Mouse (Mus musculus) hindlimb bud, embryonic 11.5 days (tissue): Measurements from ENCODE around the gene Prss2.
"Not testable (repeated sequence)": the region's sequence is repeated elsewhere in the genome, so short reads cannot be mapped to it uniquely, and the experiment has no call there.

ENCODE experiments used
- DNase-seq: peaks from one replicate; pipeline ENCODE4 v3.0.0-alpha.2; 2012; ENCODE audit warnings: low read depth, low spot score; ENCODE audit errors: extremely low spot score

The Prss2 gene

DNA sequence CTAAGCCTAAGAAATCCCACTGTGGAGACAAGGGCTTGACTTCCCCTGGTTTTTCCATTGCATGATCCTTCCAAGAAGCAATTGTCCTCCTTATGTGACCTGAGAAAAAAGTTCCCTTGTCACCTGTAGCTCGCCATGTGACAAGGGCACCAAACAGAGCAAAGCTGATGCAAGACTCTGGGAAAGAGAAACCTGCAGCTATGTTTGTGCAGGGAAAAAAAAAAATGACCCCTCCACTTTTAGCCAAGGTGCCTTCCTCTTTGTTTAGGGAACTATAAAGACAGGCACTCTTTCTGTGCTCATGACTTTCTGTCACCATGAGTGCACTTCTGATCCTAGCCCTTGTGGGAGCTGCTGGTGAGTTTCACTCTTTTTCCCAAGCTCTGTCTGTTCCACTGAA lies at the start of gene Prss2:
TSS of gene Prss2 (plus strand) at position 301 of the 400 bp plus-strand sequence.
- no peak for DNase-seq

DNA sequence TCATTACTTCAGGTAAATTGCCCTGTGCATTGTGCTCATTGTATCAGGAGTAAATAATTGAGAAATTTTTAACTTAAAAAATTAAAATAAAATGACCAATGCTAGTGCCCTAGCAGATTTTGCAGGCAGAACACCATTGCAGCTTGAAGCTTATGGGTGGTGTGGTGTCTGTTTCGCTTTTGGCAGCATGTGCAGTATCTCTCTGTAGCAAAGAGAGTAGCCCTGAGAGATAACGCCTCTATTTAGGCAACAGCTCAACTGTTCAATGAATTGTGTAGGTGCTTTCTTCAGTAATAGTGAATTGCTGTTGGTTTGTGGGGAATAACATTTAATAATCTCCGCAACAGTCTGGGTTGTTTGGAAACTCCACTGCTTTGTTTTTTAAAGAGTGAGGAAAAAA lies 22.2 kb upstream of the Prss2 start:
- no peak for DNase-seq

DNA sequence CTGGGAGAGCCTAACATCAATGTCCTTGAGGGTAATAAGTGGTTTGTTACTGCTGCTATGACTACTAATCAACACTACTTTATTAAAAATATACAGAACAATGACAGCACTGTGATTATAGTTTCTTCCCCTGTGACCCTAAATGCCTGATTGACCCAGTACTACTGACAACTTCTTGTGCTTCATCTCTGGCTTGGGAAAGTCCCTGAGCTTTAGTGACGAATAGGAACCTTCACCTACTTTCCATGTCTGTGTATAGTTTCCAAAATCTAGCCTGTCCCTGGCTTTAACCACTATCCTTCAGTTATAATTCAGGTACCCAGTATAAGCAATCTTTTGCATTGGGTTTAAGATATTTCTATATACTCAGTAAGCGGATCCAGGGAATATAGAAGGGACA lies 16.7 kb upstream of the Prss2 start:
- DNase-seq, result no peak

DNA sequence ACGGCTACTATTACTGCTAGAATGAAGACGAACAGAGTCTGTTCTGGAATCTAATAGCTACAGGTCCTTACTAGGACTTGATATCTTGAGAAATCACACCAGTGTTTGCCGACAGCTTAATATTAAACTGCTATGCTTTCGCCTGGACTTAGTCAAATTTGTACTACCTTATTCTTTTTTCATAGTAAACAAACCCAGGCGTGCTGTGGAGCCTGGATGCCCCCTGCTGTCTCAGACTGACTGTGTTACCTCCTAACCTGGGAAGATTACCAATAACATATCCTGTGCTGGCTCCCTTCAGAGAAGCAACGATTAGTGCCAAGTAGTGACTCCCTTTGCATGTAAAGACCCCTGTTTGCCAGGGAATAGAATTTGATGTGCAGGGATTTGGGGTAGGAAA lies 16.3 kb upstream of the Prss2 start:
- DNase-seq, result no peak

DNA sequence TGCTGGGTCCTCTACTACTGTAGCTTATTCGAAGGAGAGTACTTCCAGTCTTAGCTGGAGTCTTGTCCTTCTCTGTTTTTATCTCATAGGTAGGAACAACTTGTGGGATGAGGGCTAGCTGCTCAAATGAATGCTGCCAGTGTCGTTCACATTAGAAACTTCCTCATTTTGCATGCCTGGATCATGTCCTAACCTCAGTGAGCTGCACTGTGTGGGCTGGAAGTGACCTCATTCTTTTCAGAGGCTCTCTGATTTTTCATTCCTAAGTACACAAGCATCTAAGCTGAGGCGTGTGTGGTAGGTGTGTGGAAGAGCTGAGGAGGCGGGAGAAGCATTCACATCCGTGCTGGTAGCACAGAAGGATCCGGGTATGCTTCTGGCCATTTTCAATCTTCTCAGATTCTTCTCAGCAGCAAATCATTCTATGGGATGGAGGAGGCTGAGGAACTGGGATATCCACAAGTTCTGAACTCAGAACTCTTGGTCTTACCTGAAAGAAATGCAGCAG lies 3.5 kb upstream of the Prss2 start:
- DNase-seq, result no peak

DNA sequence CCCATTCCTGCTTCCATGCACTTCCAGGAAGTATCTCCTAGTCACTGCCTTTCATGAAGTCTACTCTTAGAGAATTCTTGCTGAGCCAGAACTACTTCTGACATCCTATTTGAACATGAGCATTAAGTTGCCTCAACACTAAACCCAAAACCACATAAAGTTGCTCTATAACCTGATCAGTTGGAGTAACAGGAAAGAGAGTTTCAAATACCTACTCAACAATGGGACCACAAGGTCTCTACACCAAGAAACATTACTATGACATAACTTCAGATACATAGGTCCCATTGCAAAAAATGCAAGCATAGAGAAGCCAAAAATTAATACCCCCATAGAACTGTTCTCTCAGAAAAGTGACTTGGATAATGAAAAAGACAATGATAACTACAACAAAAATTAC lies 4.9 kb downstream of the Prss2 start:
- DNase-seq, result no peak

DNA sequence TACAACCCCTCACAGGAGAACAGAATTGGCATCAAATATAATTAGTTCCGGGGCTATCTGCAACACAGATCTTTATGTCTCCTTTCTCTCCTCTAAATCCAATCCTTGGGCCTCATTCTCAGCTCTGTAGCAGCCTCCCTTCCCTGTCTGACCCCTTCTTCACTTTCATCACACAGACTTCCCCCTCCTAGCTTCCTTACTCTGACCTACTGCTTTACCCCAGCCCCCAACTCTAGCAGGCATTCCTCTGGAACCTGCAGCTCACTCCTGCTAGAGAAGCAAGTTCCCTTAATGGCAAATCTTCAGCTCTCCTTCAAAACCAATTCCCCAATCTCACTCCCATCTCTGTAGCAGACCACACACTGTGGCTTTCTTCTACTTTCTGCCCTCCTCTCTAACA lies 5.8 kb downstream of the Prss2 start:
- no peak for DNase-seq

DNA sequence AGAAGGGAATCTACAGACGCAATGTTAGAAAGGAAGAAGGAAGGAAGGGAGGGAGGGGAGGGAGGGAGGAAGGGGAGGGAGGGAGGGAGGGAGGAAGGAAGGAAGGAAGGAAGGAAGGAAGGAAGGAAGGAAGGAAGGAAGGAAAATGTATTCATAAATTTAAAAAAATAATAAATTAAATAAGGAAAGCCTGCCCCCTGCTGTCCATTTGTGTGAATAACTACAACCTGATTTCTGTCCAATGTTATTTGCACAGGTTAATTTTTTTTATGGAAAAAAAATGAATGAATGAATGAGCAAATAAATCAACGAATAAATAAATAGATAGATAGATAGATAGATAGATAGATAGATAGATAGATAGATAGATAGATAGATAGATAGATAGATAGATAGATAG lies 8.4 kb downstream of the Prss2 start:
- not testable (repeated sequence) for DNase-seq

DNA sequence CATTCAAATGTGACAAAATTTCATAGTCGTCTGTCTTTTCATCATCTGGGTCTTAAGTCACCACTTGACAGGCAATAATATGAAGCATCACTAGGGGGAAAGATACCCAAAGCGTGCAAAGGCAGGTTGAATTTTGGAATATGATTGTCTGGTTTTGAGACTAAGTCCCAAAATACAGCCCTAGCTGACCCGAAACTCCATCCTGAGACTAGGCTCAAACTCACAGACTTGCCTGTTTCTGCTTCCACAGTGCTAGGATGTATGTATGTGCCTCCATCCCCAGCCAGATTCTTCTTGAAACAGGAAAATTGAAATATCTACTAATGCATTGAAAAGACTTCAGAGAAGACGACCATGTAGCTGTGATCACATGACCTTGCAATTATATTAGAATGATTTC lies 10.6 kb downstream of the Prss2 start:
- DNase-seq, result no peak

DNA sequence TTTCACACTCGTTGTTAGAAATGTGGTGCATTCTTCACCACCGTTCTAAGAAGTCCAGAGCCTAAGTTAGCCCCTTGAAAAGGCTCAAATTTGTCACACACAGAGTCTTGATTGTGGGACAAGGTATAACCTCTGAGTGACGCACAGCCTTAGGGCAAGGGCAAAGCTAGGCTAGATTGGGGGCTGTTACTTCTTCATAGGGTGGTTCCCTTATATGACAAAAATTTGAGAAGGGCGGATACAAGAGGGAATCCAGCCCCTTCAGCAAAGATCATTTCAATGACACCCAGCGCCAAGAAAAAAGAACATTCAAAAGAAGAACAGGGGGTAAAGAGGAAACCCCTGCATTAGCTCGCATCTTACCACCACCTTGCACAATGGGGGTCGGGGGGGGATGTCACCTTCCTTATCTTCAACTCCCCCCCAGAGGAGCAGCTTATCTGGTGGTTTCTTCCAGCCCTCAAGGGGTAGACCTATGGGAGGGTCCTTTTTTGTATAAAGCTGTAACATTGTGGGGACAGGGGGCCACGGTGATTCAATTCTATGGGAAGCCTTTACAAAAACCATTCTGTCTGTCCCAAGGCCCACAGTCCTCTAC lies 11.2 kb downstream of the Prss2 start:
- DNase-seq, result no peak

DNA sequence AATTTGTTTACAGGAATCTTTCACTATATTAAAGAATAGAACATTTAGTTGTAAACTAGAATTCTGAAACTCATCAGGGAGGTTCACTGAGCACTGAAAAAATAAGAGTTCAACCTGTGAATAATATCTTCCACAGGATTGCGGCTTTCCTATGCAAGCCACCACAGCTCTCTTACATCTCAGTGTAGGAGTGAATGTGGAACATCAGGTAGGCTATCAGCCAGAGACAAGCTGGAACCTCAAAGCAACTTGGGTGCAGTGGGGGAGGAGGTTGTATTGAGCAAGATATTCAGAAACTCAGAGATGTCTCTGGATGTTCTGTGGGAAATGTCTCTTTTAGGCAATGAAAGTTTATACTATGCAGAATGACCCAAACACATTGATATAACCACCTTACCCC lies 15.8 kb downstream of the Prss2 start:
- DNase-seq, result no peak

DNA sequence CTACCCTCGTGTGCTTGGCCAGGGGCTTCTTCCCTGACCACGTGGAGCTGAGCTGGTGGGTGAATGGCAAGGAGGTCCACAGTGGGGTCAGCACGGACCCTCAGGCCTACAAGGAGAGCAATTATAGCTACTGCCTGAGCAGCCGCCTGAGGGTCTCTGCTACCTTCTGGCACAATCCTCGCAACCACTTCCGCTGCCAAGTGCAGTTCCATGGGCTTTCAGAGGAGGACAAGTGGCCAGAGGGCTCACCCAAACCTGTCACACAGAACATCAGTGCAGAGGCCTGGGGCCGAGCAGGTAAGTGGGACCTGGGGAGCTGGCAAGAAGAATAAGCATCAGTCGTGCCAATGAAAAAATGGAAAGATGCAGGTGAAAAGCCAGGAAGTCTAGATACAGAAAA lies 16.7 kb downstream of the Prss2 start:
- not testable (repeated sequence) for DNase-seq

DNA sequence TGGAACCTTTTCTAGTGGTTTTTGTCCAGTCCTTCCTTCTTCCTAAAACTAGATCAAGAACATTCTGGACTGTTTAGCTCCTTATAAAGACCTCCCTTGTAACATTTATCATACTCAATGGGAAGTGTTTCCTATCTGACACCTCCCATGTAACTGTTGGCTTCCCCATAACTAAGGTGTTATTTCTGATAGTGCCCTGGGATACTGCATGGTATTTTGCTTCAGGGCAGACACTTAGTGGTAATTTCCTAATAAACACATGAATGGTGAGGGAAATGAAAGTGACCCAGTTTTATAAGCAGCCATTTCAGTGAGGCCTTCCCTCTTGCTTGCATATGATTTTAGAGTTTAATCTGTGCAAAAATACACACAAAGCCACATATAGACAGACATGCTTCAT lies 19.2 kb downstream of the Prss2 start:
- DNase-seq, result no peak

DNA sequence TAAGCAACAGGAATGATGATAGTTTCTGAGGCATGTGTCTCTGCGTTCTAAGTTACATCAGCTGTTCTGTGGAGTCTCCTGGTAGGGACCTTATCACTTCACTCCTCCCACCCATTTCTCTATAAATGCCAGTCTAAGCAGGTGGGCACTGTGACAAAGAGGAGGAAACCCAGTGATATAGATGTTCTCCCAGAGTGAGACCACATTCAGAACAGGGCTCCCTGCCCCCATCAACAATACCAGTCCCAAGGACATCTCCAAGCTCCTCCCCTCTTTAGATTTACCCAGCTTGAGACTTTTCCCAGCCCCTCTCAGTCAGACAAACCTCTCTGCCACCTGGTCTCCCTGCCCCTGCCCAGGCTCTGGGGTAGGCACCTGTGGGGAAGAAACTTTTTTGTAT lies 20.2 kb downstream of the Prss2 start:
- DNase-seq, result no peak

DNA sequence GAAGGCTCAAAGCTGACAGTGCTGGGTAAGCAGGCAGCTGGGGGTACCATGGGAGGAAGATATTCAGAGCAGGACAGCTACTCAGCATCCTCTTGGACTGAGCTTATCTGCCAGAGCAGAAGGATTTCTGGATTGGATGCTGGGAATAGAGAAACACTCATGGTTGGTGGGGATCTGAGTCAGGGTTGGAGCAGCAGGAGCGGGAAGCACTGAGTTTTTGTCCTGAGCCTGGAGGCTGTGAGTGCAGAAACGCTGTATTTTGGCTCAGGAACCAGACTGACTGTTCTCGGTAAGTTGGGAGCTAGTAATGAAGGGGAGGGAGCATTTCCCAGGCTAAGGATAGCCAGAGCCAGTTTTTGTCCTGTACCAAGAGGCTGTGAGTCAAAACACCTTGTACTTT lies 21.4 kb downstream of the Prss2 start:
- DNase-seq, result no peak

DNA sequence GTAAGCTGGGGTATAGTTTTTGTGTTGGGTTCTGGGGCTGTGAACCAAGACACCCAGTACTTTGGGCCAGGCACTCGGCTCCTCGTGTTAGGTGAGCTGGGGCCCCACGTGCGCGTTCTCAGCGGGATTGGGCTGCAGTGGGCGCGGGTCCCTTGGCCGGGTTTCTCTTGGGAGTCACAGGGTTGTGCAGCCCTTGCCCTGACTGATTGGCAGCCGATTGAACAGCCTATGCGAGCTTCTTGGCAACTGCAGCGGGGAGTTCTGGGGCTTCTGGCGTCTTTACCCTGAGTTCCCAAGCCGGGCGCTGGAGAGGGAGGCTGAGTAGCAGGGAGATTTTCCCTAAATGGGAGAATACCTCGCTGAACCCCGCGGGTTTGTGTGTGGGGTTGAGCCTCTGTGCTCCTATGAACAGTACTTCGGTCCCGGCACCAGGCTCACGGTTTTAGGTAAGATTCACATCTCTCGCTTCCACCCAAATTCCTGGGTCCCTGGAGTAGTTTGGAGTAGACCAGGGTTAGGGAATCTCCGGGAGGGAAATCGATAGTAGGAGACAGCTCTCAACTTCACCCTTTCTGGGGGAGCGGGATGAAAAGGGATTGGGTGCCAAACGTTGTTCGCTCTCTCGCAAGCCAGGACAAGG lies 21.9 kb downstream of the Prss2 start:
- DNase-seq, result no peak

DNA sequence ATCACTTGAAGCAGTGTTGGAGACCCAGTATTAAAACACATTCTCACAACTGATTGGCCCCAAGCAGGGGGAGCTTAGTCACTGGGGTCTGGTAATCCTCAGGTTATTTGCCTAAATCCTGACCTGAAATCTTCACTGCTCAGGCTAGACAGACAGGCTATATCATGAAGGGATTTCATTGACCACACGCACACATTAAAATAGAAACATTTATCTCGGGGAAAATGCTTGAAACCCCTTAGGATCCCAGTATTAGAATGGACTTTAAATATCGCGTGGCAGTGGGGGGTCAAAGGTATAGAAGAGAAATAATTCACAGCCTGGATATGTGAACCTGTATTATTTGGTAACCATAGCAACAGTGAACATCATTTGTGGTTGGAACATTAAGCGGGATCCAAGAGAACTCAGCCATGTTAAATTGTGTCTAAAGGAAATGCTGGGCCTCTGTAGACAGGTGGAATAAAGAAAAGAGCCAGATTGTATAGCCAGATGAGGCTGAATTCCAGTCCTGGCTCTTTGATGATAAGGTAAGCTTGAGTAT lies 22.9 kb downstream of the Prss2 start:
- DNase-seq, result no peak

DNA sequence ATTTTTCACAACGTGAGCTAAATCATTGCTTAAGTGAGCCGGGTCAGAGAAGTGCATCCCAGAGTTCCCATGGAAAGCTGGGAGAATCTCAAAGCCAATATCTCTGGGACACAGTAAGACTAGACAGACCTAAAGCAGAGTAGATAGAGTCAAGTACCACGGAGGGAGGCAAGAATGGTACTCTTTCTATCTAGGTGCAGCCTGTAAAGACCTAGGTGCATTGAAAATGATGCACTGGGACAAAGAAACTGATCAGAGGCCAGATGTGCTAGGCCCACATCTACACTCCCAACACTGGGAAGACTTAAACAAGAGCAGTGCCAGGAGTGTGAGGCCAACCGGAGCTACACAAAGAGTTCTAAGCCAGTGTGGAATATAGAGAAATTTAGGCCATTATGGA lies 23.7 kb downstream of the Prss2 start:
- DNase-seq, result no peak

DNA sequence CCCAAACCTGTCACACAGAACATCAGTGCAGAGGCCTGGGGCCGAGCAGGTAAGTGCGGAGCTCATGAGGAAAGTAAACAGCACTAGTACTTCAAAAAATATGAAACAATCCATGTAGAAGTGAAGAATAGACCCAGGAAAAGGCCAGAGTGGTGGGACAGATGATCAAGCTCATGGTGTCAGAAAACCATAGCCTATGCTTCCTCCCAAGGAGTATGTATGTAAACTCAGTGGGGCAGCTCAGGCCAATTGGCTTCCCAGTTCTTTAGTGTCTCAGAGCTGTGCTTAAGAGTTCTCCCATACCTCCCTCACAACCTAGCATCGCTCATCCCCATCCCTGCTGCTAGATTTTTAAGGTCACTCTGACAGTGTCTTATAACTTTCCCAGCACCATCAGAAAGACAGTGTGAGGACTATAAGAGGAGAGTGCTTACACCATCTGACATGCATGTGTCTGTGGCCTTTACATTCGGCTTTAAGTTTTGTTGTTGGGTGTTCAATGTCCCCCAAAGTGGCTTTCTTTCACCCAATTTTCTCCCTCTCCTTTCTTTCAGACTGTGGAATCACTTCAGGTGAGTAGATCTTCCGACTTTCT lies 25.6 kb downstream of the Prss2 start:
- DNase-seq, result no peak

DNA sequence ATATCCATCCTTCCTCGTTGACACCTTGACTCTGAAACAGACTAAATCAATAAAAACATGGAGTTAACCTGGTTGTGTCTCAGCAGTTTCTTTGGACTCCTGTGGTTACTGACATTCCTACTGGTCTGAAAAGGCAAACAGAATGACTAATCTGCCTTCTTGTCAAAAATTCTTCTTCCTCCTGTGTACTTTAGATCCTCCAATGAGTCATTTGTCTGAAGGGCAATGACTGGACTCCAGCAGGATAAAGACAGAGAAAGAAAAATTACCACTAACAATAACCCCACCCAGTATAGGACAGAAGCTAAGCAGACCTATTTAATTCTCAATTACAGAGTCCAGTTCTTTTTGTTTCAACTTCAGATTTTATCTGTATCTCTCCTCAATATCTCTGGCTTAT lies 26.7 kb downstream of the Prss2 start:
- no peak for DNase-seq

DNA sequence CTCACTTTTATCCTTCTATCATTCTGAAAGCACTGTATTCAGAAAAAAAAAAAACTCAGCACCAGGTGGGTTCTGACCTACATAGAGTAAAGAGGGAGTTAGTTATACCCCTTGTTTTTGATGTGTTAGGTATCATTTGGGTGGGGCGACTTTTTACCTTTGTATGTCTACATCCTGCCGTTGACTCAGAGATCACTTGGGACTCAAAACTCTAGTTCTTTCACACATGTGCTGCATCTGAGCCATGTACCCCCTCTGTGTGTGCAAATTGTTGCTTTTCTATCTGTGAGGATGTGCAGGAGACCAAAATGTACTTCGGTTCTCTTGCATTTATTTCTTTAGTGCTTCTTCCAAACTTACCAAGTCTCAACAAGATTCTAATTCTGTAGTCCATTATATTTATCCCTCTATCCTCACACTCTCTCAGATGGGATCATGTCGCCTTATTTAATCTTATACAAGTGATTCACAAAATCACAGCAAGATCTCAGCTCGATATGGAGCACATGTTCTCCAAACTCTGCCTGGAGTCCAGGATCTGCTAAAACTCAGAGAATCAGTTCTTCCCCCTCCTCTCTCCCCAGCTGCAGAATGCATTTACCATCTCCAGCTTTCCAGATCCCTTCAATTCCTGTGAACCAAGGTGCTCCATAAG lies 31.9 kb downstream of the Prss2 start:
- DNase-seq, result no peak
